9 mouse cellular contexts compared by ENCODE assay signal in the genomic region with DNA sequence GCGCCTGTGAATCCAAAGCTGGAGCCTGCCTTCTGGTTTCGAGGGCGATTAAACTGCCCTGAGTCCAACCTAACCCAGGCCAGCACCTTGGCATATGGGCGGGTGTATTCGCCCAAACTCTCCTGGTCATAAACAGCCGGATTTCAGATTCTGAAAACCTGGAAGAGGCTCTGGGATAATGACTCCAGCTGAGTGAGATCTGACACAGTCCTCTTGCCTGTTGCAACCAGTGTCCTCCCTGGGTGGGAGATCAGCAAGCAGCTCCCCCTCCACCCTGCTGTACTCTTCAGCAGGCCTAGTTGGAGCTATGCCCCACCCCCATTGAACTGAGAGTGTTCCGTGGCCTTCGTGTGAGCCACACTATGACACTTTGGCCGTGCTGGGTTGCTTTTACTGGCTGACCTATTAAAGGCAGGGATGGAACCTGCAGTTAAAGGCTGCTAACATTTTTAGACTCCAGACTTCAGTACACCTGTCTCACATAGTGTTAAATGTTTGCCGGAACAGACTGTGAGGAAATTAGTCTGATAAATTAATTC. TPM values are rescaled to one million over a fixed set of nuclear protein-coding genes. Genes with fewer than 3 reads are reported as not detected.
DNase-seq lines count a peak whose midpoint lies in the region; ATAC-seq lines count a peak whose summit lies in the region.
"Had no signal": no experiment of that assay in that cellular context is flagged by ENCODE, and none has a peak within 500 bp of the region (broad histone marks: within the 10 kb centered on the region; RNA-seq: fewer than 3 reads in every experiment).

No protein-coding gene starts in this region.

- no peak for DNase-seq in heart, postnatal 10 days
- peak; percentile 58 to 75 for DNase-seq in kidney, postnatal 4 days
- DNase-seq in urinary bladder, postnatal 36 days (ENCODE audit: low spot score in 2 of 2): no peak
- DNase-seq in thymus, postnatal 36 days: no peak

- 0 out of 4 replicates have a peak overlapping the region, but pooled peaks of 1 of the 2 experiments have one; percentile 49 for H3K4me3 ChIP-seq in heart, embryonic 14.5 days (ENCODE audit: control insufficient read depth in 1 of 2, insufficient read depth in 1 of 2, low read depth in 1 of 2, low read length in 2 of 2)
- H3K4me3 ChIP-seq in hindbrain, embryonic 12.5 days: peak overlapping the region; percentile 30
- H3K4me3 ChIP-seq in neural tube, embryonic 13.5 days: peak overlapping the region; percentile 29

- H3K36me3 ChIP-seq in heart, embryonic 14.5 days (ENCODE audit: control insufficient read depth, insufficient read depth, low read length): no peaks in the 10 kb centered on the region
- H3K36me3 ChIP-seq in hindbrain, embryonic 12.5 days: no peaks in the 10 kb centered on the region
- no peaks in the 10 kb centered on the region for H3K36me3 ChIP-seq in neural tube, embryonic 13.5 days

- H3K9me3 ChIP-seq in heart, embryonic 14.5 days (ENCODE audit: control insufficient read depth, low read length): no peaks in the 10 kb centered on the region
- no peaks in the 10 kb centered on the region for H3K9me3 ChIP-seq in hindbrain, embryonic 12.5 days (replicated peaks)
- no peaks in the 10 kb centered on the region for H3K9me3 ChIP-seq in neural tube, embryonic 13.5 days

- H3K27ac ChIP-seq in heart, embryonic 14.5 days (replicated peaks in 1 of 2; ENCODE audit: control insufficient read depth in 1 of 2, insufficient read depth in 1 of 2, low read depth in 2 of 2, low read length in 2 of 2): no peak overlapping the region
- H3K27ac ChIP-seq in hindbrain, embryonic 12.5 days: no peak overlapping the region
- H3K27ac ChIP-seq in neural tube, embryonic 13.5 days (replicated peaks): no peak overlapping the region

- H3K4me2 ChIP-seq in heart, embryonic 14.5 days (ENCODE audit: low read length): peak overlapping the region; percentile 75
- peak overlapping the region; percentile 55 for H3K4me2 ChIP-seq in hindbrain, embryonic 12.5 days (replicated peaks)
- peak overlapping the region; percentile 59; the same call in 1 of the 2 replicates for H3K4me2 ChIP-seq in neural tube, embryonic 13.5 days

- intact Hi-C loops in heart, postnatal 10 days (cut with DNase I): no loop called here

- 13% methylated on average over 10 of the region's 10 CpGs for WGBS in heart, embryonic 14.5 days
- 17% methylated on average over 10 of the region's 10 CpGs for WGBS in hindbrain, embryonic 12.5 days
- WGBS in neural tube, embryonic 13.5 days: 12% methylated on average over 10 of the region's 10 CpGs

- no peak for ATAC-seq in heart, embryonic 14.5 days (ENCODE audit: insufficient number of reproducible peaks, insufficient read depth, low FRiP score, low read depth)
- no peak for ATAC-seq in hindbrain, embryonic 12.5 days (ENCODE audit: low FRiP score)
- ATAC-seq in neural tube, embryonic 13.5 days (ENCODE audit: low read depth): no peak
- no peak for ATAC-seq in granulocyte monocyte progenitor cell, adult 5-6 weeks (replicated peaks; ENCODE audit: poor library complexity, severe bottlenecking)

- no peak overlapping the region for H3K9ac ChIP-seq in heart, embryonic 14.5 days (ENCODE audit: low read length)
- H3K9ac ChIP-seq in hindbrain, embryonic 12.5 days: no peak overlapping the region
- H3K9ac ChIP-seq in neural tube, embryonic 13.5 days: no peak overlapping the region; the same call in 1 of the 2 replicates

- peaks cover 6 to 16% of the 10 kb centered on the region in 2 experiments for H3K4me1 ChIP-seq in heart, embryonic 14.5 days (ENCODE audit: control insufficient read depth in 2 of 2, insufficient read depth in 2 of 2, low read length in 2 of 2)
- peaks cover 14% of the 10 kb centered on the region for H3K4me1 ChIP-seq in hindbrain, embryonic 12.5 days
- peaks cover 20% of the 10 kb centered on the region for H3K4me1 ChIP-seq in neural tube, embryonic 13.5 days (replicated peaks)

- H3K27me3 ChIP-seq in heart, embryonic 14.5 days (ENCODE audit: control insufficient read depth, insufficient read depth, low read length): peaks cover 89% of the 10 kb centered on the region
- peaks cover 99% of the 10 kb centered on the region for H3K27me3 ChIP-seq in hindbrain, embryonic 12.5 days
- H3K27me3 ChIP-seq in neural tube, embryonic 13.5 days: peaks cover 100% of the 10 kb centered on the region

RNA-seq across cellular contexts. Expression of a gene that starts 0.9 kb away (rescaled TPM):
- polyA plus RNA-seq in heart, embryonic 14.5 days (2014; fragmentation: Nextera tagmentation; extraction: Ambion mirVana): 0.09 TPM in 1 of 2 replicates, not detected in the other
- not detected for total RNA-seq in heart, postnatal 10 days (2021)
- polyA plus RNA-seq in hindbrain, embryonic 12.5 days (2016; fragmentation: Nextera tagmentation; extraction: Ambion mirVana): 0.18 and 0.19 TPM in 2 replicates
- 0.11 TPM in 1 of 2 replicates, not detected in the other for polyA plus RNA-seq in neural tube, embryonic 13.5 days (2015; fragmentation: Nextera tagmentation; extraction: Ambion mirVana)
- not detected in 2 replicates for total RNA-seq in granulocyte monocyte progenitor cell, adult 5-6 weeks (2014; fragmentation: Nextera tagmentation)
- total RNA-seq in granulocyte monocyte progenitor cell, adult 5-6 weeks (2017): not detected in 2 replicates
- total RNA-seq: gastrocnemius, postnatal 4 days had no signal

RNA-seq across cellular contexts. Expression of a gene that starts 6.5 kb away (rescaled TPM):
- polyA plus RNA-seq in heart, embryonic 14.5 days (2014; fragmentation: Nextera tagmentation; extraction: Ambion mirVana): 2.5 and 3.0 TPM in 2 replicates
- 1 to 10 TPM; 4.1 to 4.5 TPM for total RNA-seq in heart, postnatal 10 days (2021)
- polyA plus RNA-seq in hindbrain, embryonic 12.5 days (2016; fragmentation: Nextera tagmentation; extraction: Ambion mirVana): 2.6 and 3.2 TPM in 2 replicates
- 2.9 and 3.5 TPM in 2 replicates for polyA plus RNA-seq in neural tube, embryonic 13.5 days (2015; fragmentation: Nextera tagmentation; extraction: Ambion mirVana)
- 5.7 and 17.5 TPM in 2 replicates for total RNA-seq in granulocyte monocyte progenitor cell, adult 5-6 weeks (2014; fragmentation: Nextera tagmentation)
- 7.5 and 10.4 TPM in 2 replicates for total RNA-seq in granulocyte monocyte progenitor cell, adult 5-6 weeks (2017)

RNA-seq across cellular contexts. Expression of a gene that starts 40.4 kb away (rescaled TPM):
- polyA plus RNA-seq in heart, embryonic 14.5 days (2014; fragmentation: Nextera tagmentation; extraction: Ambion mirVana): 68.8 and 78.5 TPM in 2 replicates
- 10 to 100 TPM; 63.6 to 76.0 TPM for total RNA-seq in heart, postnatal 10 days (2021)
- polyA plus RNA-seq in hindbrain, embryonic 12.5 days (2016; fragmentation: Nextera tagmentation; extraction: Ambion mirVana): 114 and 126 TPM in 2 replicates
- polyA plus RNA-seq in neural tube, embryonic 13.5 days (2015; fragmentation: Nextera tagmentation; extraction: Ambion mirVana): 79.2 and 87.8 TPM in 2 replicates
- 78.4 and 114 TPM in 2 replicates for total RNA-seq in granulocyte monocyte progenitor cell, adult 5-6 weeks (2014; fragmentation: Nextera tagmentation)
- 37.7 and 140 TPM in 2 replicates for total RNA-seq in granulocyte monocyte progenitor cell, adult 5-6 weeks (2017)

RNA-seq across cellular contexts. Expression of a gene that starts 48.7 kb away (rescaled TPM):
- polyA plus RNA-seq in heart, embryonic 14.5 days (2014; fragmentation: Nextera tagmentation; extraction: Ambion mirVana): 19.7 and 20.0 TPM in 2 replicates
- total RNA-seq in heart, postnatal 10 days (2021): 10 to 100 TPM; 34.2 to 43.5 TPM
- polyA plus RNA-seq in hindbrain, embryonic 12.5 days (2016; fragmentation: Nextera tagmentation; extraction: Ambion mirVana): 73.2 and 76.5 TPM in 2 replicates
- polyA plus RNA-seq in neural tube, embryonic 13.5 days (2015; fragmentation: Nextera tagmentation; extraction: Ambion mirVana): 72.3 and 77.2 TPM in 2 replicates
- total RNA-seq in granulocyte monocyte progenitor cell, adult 5-6 weeks (2014; fragmentation: Nextera tagmentation): 27.9 and 52.2 TPM in 2 replicates
- 60.2 and 82.3 TPM in 2 replicates for total RNA-seq in granulocyte monocyte progenitor cell, adult 5-6 weeks (2017)

RNA-seq across cellular contexts. Expression of a gene that starts 51.0 kb away (rescaled TPM):
- polyA plus RNA-seq in heart, embryonic 14.5 days (2014; fragmentation: Nextera tagmentation; extraction: Ambion mirVana): 16.5 and 17.9 TPM in 2 replicates
- 1 to 10 TPM; 6.1 to 7.7 TPM for total RNA-seq in heart, postnatal 10 days (2021)
- polyA plus RNA-seq in hindbrain, embryonic 12.5 days (2016; fragmentation: Nextera tagmentation; extraction: Ambion mirVana): 38.3 and 42.2 TPM in 2 replicates
- 69.9 and 74.3 TPM in 2 replicates for polyA plus RNA-seq in neural tube, embryonic 13.5 days (2015; fragmentation: Nextera tagmentation; extraction: Ambion mirVana)
- total RNA-seq in granulocyte monocyte progenitor cell, adult 5-6 weeks (2014; fragmentation: Nextera tagmentation): 4.9 and 5.7 TPM in 2 replicates
- total RNA-seq in granulocyte monocyte progenitor cell, adult 5-6 weeks (2017): 1.1 and 1.7 TPM in 2 replicates

Comparison
In these comparisons a context has a peak if more than half of its experiments do, and no peak if none do; other contexts are left out.
1. DNase-seq: peak in kidney, postnatal 4 days (2 of 2); none in heart, postnatal 10 days (0 of 2), urinary bladder, postnatal 36 days (0 of 2) and thymus, postnatal 36 days (0 of 2).
2. Peak in every context shown above with its lines, with median percentiles within 50 percentile points of each other: H3K4me2 ChIP-seq.